Mouse (Mus musculus): ENCODE measurements around the gene Hoxa11. TPM values are rescaled to one million over a fixed set of nuclear protein-coding genes. Genes with fewer than 3 reads are reported as not detected.

Hoxa11 gene
- polyA plus RNA-seq, 1 experiment from 2014 or later: not detected

GRCm38 (mm10) chr6:52232568-52232965, 13.0 kb downstream of the Hoxa11 start:
- under 1% methylated on average over 18 of the region's 18 CpGs for WGBS
- Histone ChIP-seq H3K4me3 (no peak overlapping the region), H3K4me1 (peaks cover 7% of the 10 kb centered on the region; the same call in 1 of the 2 replicates), H3K27ac (replicated peaks) (no peak overlapping the region), H3K9me3 (replicated peaks) (no peaks in the 10 kb centered on the region), H3K36me3 (no peaks in the 10 kb centered on the region), H3K27me3 (ENCODE audit: low read depth, poor library complexity, severe bottlenecking) (peaks cover 100% of the 10 kb centered on the region)
- no peak for DNase-seq (ENCODE audit: low spot score)

- H3K4me3 ChIP-seq: no peak overlapping the region
- H3K27ac ChIP-seq (replicated peaks): no peak overlapping the region
- H3K4me1 ChIP-seq: peaks cover 7% of the 10 kb centered on the region; the same call in 1 of the 2 replicates
- under 1% methylated on average over 18 of the region's 18 CpGs for WGBS
- DNase-seq (ENCODE audit: low spot score): no peak
- H3K27me3 ChIP-seq (ENCODE audit: low read depth, poor library complexity, severe bottlenecking): peaks cover 100% of the 10 kb centered on the region
- H3K36me3 ChIP-seq: no peaks in the 10 kb centered on the region
- H3K9me3 ChIP-seq (replicated peaks): no peaks in the 10 kb centered on the region
Observed at GRCm38 (mm10) chr6:52231885-52232567, 13.6 kb downstream of the Hoxa11 start.

GRCm38 (mm10) chr6:52230516-52231165, 15.0 kb downstream of the Hoxa11 start, which contains the start of gene Hoxa9:
Gene Hoxa9, minus strand, starts transcription at chr6:52231089.
- Histone ChIP-seq H3K27me3 (ENCODE audit: low read depth, poor library complexity, severe bottlenecking) (peaks cover 100% of the 10 kb centered on the region), H3K9me3 (replicated peaks) (no peaks in the 10 kb centered on the region), H3K4me1 (peaks cover 7% of the 10 kb centered on the region; the same call in 1 of the 2 replicates), H3K36me3 (no peaks in the 10 kb centered on the region), H3K4me3 (no peak within 1 kb of the TSS), H3K27ac (replicated peaks) (no peak within 1 kb of the TSS)
- WGBS: 1% methylated on average over 26 of the region's 36 CpGs
- DNase-seq (ENCODE audit: low spot score): peak; percentile 61

GRCm38 (mm10) chr6:52229558-52230416, 15.8 kb downstream of the Hoxa11 start:
- WGBS: 3% methylated on average over 44 of the region's 44 CpGs
- peak; percentile 53 for DNase-seq (ENCODE audit: low spot score)
- Histone ChIP-seq H3K36me3 (no peaks in the 10 kb centered on the region), H3K27ac (replicated peaks) (no peak overlapping the region), H3K27me3 (ENCODE audit: low read depth, poor library complexity, severe bottlenecking) (peaks cover 100% of the 10 kb centered on the region), H3K4me1 (peaks cover 7% of the 10 kb centered on the region; the same call in 1 of the 2 replicates), H3K4me3 (no peak overlapping the region), H3K9me3 (replicated peaks) (no peaks in the 10 kb centered on the region)

- 2% methylated on average over 38 of the region's 38 CpGs for WGBS
- Histone ChIP-seq H3K36me3 (no peaks in the 10 kb centered on the region), H3K27ac (replicated peaks) (no peak overlapping the region), H3K4me1 (peaks cover 3% of the 10 kb centered on the region; the same call in 1 of the 2 replicates), H3K4me3 (no peak overlapping the region), H3K9me3 (replicated peaks) (no peaks in the 10 kb centered on the region), H3K27me3 (ENCODE audit: low read depth, poor library complexity, severe bottlenecking) (peaks cover 100% of the 10 kb centered on the region)
- peak; percentile 61 for DNase-seq (ENCODE audit: low spot score)
Observed at GRCm38 (mm10) chr6:52228475-52229465, 16.8 kb downstream of the Hoxa11 start.

GRCm38 (mm10) chr6:52227470-52228222, 18.0 kb downstream of the Hoxa11 start:
- Histone ChIP-seq H3K27ac (replicated peaks) (no peak overlapping the region), H3K36me3 (no peaks in the 10 kb centered on the region), H3K4me3 (no peak overlapping the region), H3K9me3 (replicated peaks) (no peaks in the 10 kb centered on the region), H3K4me1 (peaks cover 3% of the 10 kb centered on the region; the same call in 1 of the 2 replicates), H3K27me3 (ENCODE audit: low read depth, poor library complexity, severe bottlenecking) (peaks cover 100% of the 10 kb centered on the region)
- no peak for DNase-seq (ENCODE audit: low spot score)
- WGBS: 2% methylated on average over 11 of the region's 11 CpGs

GRCm38 (mm10) chr6:52226569-52227257, 18.9 kb downstream of the Hoxa11 start:
- Histone ChIP-seq H3K27me3 (ENCODE audit: low read depth, poor library complexity, severe bottlenecking) (peaks cover 100% of the 10 kb centered on the region), H3K4me1 (peaks cover 7% of the 10 kb centered on the region; the same call in 1 of the 2 replicates), H3K4me3 (no peak overlapping the region), H3K27ac (replicated peaks) (no peak overlapping the region), H3K36me3 (no peaks in the 10 kb centered on the region), H3K9me3 (replicated peaks) (no peaks in the 10 kb centered on the region)
- 4% methylated on average over 26 of the region's 26 CpGs for WGBS
- DNase-seq (ENCODE audit: low spot score): no peak

- H3K9me3 ChIP-seq (replicated peaks): no peaks in the 10 kb centered on the region
- peaks cover 100% of the 10 kb centered on the region for H3K27me3 ChIP-seq (ENCODE audit: low read depth, poor library complexity, severe bottlenecking)
- no peak overlapping the region for H3K4me3 ChIP-seq
- WGBS: 3% methylated on average over 69 of the region's 69 CpGs
- no peak overlapping the region for H3K27ac ChIP-seq (replicated peaks)
- H3K4me1 ChIP-seq: peaks cover 14% of the 10 kb centered on the region
- no peak for DNase-seq (ENCODE audit: low spot score)
- no peaks in the 10 kb centered on the region for H3K36me3 ChIP-seq
Observed at GRCm38 (mm10) chr6:52225612-52226568, 19.7 kb downstream of the Hoxa11 start.

GRCm38 (mm10) chr6:52224895-52225611, 20.6 kb downstream of the Hoxa11 start:
- no peak overlapping the region for H3K4me3 ChIP-seq
- 2% methylated on average over 36 of the region's 36 CpGs for WGBS
- no peak for DNase-seq (ENCODE audit: low spot score)
- H3K27ac ChIP-seq (replicated peaks): no peak overlapping the region
- H3K9me3 ChIP-seq (replicated peaks): no peaks in the 10 kb centered on the region
- peaks cover 11% of the 10 kb centered on the region for H3K4me1 ChIP-seq
- peaks cover 100% of the 10 kb centered on the region for H3K27me3 ChIP-seq (ENCODE audit: low read depth, poor library complexity, severe bottlenecking)
- no peaks in the 10 kb centered on the region for H3K36me3 ChIP-seq

Measured in midbrain, embryonic 10.5 days (tissue).